Mouse (Mus musculus): ENCODE measurements around the gene Batf. TPM values are rescaled to one million over a fixed set of nuclear protein-coding genes. Genes with fewer than 3 reads are reported as not detected.
"Not testable (repeated sequence)": the region's sequence is repeated elsewhere in the genome, so short reads cannot be mapped to it uniquely, and the experiment has no call there.

Gene Batf
- total RNA-seq (2015; ENCODE audit: low replicate concordance) (10.8 TPM in 1 of 2 replicates, not detected in the other), total RNA-seq (2017; ENCODE audit: low replicate concordance) (0.61 and 6.3 TPM in 2 replicates)

DNA sequence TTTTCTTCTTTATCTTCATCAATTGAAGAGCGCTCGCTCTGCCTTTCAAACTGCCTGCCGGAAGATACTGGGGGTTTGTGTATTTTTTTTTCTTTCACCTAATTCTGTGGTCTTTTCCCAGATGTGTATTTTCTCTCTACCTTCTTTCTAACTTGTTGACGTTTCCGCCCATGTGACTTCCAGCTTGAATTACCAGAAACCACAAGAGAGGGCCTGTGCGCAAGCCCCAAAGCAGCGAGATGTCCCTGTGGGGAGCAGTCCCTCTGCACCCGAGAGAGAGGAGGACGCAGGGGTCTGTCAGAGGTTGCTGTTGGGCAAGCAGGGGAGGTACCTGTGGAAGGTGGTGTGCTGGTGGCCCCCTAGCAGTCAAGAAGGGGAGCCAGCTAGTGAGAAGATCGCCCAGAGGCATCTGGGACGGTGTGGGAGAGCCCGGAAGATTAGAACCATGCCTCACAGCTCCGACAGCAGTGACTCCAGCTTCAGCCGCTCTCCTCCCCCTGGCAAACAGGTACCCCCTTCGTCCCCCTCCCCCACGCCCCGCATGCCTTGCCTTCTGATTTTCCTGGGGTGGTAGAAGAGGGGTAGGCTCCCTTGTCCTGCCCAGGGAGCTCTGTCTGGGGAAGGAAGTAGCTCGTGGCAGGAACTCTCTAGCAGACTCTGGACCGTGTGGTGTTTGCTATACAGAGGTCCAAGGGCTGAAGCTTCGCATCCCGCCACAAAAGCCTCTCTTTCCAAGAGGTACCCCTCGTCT lies at the start of gene Batf:
Gene Batf (plus strand): TSS at position 204 of the 751 bp plus-strand sequence.
- ATAC-seq (replicated peaks; ENCODE audit: low FRiP score, poor library complexity, severe bottlenecking): no peak

DNA sequence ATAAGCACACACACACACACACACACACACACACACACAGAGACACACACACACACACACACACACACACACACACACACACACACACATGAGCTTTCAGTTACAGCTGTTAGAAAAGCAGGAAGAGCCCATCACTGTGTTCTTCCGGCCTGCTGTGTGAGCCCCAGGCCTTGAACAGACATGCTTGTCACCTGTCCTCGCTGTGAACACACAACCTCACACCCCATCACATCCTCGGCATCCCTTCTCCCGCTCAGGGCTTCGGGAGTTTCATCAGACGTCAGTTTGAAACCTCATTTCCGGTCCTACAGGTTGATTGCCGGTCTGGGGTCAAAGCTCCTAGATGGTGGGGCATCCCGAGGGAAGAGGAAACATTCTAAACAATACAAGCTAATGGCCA lies 48.5 kb upstream of the Batf start:
- ATAC-seq (replicated peaks; ENCODE audit: low FRiP score, poor library complexity, severe bottlenecking): no peak

DNA sequence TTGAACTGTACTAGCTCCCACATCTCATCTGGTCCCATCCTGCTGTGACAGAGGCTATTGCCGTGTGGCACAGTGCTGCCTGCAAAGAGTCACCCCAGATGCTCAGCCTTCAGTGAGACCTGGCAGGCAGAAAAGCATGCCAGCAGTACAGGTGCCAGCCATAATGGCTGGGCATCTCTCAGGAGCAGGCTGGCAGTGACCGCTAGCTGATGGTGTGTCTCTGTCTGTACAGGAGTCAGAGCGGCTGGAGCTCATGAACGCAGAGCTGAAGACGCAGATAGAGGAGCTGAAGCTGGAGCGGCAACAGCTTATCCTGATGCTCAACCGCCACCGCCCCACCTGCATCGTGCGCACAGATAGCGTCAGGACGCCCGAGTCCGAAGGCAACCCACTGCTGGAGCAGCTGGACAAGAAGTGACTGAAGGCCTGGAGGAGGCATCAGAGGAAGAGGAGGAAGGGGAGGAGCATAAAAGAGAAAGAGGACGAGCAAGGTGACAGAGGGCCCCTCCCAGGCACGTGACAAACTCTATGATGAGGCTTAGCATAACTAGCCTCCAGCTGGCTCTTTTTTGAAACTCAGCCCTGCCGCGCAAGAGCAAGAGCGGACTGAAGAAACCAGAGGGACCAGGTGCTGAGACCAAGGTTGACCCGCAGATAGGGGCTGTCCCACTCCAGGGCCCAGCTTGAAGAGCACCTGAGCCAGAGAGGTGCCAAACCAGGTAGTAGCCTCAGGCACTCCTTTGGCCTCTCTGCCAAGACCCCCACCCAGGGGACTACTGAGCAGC lies 47.7 kb upstream of the Batf start:
- no peak for ATAC-seq (replicated peaks; ENCODE audit: low FRiP score, poor library complexity, severe bottlenecking)

DNA sequence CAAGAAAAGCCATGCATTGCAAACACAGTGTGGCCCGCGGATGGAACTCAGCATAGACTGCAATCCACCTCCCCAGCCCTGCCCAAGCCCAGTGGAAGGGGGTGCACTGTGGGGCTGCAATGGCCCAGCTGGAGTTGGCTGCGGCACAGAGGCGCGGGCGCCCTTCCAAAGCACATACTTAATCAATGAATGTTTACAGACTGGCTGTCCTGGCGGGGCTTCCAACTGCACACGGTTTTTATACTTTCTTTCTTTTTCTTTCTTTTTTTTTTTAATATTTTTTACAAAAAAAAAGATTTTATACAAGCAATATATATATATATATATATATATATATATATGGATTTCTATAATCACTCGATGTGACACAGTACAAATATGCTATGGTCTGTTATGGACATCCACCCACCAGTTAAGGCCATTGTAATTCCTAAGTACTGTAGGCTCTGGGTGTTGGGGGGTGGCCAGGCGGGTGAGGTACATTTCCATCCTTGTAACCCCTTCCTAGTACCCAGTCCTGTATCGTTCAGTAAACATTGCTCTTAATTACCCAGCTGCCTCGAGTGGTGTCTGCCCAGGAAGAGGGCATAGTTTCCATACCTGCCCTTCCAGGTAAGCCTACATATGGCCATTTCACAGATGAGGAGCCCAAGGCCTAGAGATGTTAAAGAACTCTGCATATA lies 47.0 kb upstream of the Batf start:
- ATAC-seq (replicated peaks; ENCODE audit: low FRiP score, poor library complexity, severe bottlenecking): no peak

DNA sequence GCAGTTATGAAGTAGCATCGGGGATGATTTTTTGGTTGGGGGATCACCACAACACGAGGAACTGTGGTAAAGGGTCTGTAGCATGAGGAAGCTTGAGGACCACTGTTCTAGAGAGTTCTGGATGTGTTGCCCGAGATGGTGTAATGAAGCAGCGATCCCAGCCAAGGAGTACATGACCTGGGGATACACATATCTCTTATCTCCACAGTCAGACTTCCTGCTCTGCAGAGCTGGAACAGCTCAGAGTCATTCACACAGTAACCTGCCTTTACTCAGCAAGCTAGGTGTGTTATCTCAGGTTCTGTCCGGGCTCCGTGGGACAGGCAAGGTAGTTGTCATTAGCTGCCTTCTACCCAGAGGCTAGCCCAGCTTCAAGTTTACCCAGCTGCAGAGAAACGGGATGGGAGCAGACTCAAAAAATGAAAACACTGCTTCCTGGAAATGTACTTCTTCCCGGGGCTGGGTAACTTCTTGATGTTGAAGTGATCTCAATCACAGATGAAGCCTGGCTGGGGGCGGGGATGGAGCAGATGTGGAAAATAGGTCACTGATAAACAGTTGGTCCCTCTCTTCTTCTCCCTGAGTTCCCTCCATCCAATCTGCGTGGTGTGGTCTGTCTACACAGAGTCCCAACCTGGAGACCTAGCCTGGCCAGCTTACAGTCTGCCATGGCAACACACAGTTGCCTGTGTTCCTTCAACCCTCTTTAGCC lies 45.5 kb upstream of the Batf start:
- no peak for ATAC-seq (replicated peaks; ENCODE audit: low FRiP score, poor library complexity, severe bottlenecking)

DNA sequence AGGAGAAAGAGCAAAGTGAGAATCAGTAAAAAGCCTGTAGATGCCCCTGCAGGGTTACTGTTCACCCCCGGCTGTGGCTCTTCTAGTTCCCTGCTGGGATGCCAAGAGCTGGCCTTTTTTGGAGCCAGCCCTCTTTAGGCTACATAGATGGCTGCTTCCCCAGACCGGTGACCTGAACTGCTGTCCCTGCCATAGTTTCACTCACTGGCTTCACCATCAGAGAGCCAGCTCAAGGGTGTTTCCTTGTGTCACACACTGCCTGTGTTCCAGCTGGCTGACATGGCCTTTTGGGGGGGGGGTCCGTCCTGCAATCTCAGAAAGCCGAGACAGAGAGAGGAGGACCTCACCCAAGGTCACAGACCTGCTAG lies 44.9 kb upstream of the Batf start:
- ATAC-seq (replicated peaks; ENCODE audit: low FRiP score, poor library complexity, severe bottlenecking): no peak

DNA sequence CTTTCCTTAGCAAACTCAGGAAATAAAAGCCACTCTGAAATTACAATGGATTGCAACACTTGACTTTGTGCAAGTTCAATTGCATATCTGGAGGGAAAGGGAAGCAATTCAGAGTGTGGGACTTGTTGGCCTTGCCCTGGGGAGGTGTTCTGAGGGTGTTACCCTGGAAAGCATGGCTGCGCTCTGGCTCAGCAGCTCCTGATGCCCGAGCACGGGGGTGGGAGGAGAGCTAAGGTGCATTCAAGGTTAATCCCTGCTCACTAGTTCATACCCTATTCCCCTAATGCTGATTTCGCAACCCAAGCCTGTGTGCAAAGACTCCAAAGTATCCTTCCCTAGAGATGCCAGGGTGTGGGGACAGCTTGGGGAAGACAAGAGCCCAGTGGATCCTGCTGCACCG lies 42.7 kb upstream of the Batf start:
- no peak for ATAC-seq (replicated peaks; ENCODE audit: low FRiP score, poor library complexity, severe bottlenecking)

DNA sequence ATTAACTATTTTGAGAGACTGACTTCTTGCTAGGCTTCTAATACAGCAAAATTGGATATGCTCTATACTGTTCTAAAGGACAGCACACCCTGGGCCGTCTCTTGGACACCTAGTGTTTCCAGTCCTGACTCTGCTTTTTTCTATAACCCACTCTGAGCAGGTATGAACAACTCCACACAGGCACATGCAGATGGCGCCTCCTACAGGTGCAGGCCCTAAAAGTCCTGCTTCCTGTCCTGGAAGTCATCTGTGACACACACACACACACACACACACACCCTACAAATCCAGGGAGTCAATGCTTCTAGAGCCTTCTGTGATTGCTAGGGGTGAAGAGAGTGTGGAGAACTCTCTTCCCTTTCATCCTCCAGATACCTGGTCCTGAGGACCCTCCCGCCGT lies 40.8 kb upstream of the Batf start:
- no peak for ATAC-seq (replicated peaks; ENCODE audit: low FRiP score, poor library complexity, severe bottlenecking)

DNA sequence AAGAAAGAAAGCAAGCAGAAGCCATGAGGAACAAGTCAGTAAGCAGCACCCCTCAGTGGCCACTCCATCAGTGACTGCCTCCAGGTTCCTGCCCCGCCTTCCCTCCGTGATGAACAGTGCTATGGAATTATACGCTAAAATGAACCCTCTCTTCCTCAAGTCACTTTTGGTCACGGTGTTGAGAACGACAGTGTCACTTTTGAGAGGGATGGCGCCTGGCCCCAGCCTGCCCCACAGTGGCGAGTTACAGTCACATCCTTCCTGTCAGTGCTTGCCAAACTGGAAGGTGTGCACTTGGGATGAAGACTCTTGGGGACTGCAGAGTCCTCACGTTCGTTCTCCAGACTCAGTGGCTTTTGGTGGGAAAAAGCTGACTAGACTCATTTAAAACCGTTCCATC lies 39.1 kb upstream of the Batf start:
- ATAC-seq (replicated peaks; ENCODE audit: low FRiP score, poor library complexity, severe bottlenecking): no peak

DNA sequence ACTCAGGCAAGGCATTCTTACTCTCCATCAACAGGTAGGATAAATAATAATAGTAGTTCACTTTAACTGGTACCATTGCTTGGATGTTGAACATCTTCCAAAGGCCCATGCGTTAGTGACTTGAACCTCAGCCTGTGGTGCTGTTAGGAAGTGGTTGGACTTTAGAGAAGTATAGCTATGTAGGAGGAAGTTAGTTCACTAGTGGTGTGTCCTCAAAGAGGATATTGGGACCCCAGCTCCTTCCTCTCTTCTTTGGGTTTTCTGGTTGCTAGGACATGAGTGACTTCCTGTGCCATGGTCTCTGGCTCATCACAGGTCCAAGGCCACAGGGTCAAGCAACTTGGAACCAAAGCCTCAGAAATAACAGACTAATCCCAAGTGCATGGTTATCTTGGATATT lies 38.5 kb upstream of the Batf start:
- no peak for ATAC-seq (replicated peaks; ENCODE audit: low FRiP score, poor library complexity, severe bottlenecking)

DNA sequence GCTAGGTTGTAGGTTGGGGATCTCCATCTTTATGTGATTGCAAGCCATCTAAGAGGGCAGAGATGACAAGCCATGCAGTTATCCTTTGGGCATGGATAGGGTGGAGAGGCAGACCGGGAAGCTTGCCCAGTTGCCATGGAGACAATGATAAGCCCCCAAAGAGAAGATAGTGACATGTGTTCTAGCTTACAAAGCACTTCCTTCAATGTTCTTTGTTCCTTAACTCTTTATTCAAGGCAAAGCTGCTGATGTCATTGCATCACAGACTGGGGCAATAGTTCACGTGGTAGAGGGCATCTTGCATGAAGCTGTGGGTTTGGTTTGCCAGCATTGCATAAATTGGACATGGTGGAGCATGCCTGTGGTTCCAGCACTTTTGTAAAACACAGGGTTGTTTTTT lies 27.1 kb upstream of the Batf start:
- ATAC-seq (replicated peaks; ENCODE audit: low FRiP score, poor library complexity, severe bottlenecking): no peak

DNA sequence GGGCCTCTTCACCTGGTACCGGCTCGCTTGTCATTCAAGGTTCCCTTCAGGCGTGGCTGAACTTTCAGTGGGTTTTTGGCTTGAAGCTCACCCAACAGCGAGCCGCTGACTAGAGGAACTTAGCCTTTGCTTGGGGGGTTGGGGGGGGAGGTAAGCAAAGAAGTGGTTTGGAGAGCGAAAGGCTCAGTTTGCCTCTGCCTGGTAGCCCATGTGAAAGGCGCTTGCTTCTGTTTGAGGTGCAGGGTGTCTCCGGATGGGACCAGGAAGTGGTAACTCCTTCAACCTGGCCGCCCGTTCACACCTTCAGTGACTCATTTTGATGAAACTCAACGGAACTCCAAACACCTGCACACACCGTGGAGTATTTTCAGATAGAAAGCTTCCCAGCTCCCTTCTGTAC lies 25.6 kb upstream of the Batf start:
- no peak for ATAC-seq (replicated peaks; ENCODE audit: low FRiP score, poor library complexity, severe bottlenecking)

DNA sequence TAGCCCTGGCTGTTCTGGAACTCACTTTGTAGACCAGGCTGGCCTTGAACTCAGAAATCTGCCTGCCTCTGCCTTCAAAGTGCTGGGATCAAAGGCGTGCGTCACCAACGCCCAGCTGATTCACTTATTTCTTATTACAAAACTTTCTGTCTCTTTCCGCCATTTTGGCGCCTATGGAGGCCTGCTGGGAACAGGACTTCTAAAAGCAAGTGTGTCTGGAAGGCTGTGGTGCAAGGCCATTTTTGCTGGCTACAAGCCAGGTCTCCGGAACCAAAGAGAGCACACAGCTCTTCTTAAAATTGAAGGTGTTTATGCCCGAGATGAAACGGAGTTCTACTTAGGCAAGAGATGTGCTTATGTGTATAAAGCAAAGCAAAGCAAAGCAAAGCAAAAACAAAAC lies 24.2 kb upstream of the Batf start:
- ATAC-seq (replicated peaks; ENCODE audit: low FRiP score, poor library complexity, severe bottlenecking): not testable (repeated sequence)

DNA sequence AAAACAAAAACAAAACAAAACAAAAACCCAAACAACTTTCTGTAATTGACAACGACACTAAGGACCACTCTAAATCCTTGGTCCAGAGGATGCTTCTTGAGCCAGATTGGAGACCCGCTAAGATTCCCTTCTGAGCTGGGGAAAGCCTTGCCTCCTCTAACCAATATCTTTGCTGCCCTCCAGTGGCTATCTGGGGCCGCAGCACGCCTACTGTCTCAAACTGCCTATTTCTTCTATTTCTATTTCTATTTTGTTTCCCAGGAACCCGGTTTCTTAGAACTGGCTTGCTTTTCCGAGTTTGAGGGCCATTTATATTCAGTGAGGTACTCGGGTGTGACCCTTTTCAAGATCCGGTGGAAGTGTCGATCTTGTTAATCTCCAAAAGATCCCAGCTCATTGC lies 23.6 kb upstream of the Batf start:
- no peak for ATAC-seq (replicated peaks; ENCODE audit: low FRiP score, poor library complexity, severe bottlenecking)

DNA sequence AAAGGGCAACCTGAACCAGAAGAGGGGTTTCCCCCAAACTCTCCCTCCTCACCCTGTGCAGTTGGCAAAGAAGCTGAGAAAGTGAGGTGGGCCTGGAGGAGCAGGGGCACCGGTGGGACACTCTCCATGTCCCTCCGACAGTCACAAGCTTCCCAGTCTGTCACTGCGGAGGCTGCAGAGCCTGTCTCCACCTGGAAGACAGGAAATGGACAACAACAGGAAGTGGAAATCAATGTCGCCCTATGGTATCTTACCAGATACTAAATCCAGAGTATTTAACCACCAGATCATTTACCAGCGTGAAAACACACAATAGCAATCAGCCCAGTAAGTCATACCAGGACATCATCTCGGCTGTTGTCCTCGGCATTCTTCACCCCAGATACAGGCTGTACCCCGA lies 20.4 kb upstream of the Batf start:
- ATAC-seq (replicated peaks; ENCODE audit: low FRiP score, poor library complexity, severe bottlenecking): no peak

DNA sequence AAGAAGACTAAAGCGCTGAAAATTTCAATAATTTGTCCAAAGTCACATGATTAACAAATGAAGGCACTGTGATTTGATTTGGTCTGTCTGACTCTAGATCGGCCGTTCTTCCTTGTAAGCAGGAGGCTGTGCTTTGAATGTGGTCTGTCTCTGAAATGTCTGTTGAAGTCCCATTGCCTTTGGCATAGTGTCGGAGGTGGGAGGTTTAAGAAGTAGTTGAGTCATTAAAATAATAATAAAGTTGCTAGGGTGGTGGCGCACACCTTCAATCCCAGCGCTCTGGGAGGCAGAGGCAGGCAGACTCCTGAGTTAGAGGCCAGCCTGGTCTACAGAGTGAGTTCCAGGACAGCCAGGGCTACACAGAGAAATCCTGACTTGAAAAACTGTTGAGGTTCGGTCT lies 19.4 kb upstream of the Batf start:
- no peak for ATAC-seq (replicated peaks; ENCODE audit: low FRiP score, poor library complexity, severe bottlenecking)

DNA sequence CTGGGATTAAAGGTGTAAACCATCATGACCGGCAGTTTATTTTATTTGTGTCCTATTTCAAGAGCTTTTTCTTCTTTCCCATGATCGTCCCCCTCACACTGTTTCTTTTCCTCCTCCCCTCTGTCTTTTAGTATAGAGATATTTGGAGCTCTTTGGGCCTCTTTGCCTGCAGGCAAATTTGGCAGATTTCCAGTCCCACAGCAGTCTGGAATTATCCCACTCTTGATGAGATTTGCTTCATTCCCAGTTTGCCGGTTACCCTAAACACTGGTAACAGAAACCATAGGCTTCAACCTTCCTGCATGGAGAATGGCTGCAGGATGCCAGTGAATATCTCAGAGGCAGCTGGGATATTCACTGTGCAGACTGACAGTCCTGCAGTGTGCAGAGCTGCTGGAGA lies 17.8 kb upstream of the Batf start:
- ATAC-seq (replicated peaks; ENCODE audit: low FRiP score, poor library complexity, severe bottlenecking): no peak

DNA sequence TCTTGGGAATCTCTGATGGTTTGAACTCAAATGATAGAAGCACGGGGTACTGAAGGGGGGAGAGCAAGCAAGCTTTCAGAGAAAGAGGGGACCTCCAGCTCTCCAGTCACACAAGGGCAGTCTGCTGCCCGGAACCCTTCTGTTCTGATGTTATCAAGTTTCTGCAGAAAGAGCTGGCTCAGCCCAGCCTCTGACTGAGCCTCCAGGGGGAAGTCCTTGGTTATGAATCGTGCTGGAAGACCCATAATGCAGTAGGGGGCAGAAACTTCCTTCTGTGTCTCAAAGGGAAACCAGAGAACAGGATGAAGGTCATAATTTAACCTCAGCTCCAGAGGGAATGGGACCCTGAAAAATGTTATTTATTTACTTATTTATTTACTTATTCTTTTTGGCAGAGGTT lies 16.4 kb upstream of the Batf start:
- ATAC-seq (replicated peaks; ENCODE audit: low FRiP score, poor library complexity, severe bottlenecking): no peak

DNA sequence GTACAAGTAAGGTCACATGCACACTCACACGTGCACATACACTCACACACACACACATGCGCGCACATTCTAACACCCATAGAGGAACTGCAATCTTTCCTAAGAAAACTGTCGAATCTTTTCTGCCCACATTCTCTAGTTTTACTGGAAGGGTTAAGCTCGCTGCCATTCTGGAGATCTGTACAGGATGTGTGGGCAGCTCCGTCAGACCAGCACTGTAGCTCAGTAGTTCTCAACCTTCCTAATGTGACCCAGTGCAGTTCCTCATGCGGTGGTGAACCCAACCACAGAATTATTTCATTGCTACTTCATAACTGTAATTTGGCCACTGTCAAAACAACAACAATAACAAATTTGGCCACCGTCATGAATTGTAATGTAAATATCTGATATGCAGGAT lies 12.6 kb upstream of the Batf start:
- no peak for ATAC-seq (replicated peaks; ENCODE audit: low FRiP score, poor library complexity, severe bottlenecking)

DNA sequence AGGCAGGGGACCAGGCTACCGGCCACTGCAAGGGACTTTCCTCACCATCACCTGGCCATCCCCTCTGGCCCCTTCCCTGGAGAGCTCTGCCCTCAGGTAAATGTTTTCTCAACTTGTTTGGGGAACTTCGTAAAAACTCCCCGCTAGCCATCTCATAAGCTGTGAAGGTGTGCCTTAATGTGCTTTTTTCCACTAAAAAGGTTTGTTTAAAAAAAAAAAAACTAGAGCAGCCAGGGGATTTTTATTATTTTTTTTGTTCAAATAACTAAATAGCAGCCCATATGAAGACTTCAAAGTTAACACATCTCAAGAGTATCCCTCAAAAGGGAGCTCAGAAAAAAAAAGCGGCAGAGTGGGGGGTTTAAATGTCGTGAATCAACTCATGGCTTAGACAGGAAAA lies 7.4 kb upstream of the Batf start:
- no peak for ATAC-seq (replicated peaks; ENCODE audit: low FRiP score, poor library complexity, severe bottlenecking)

Measured in erythroid progenitor cell, adult 5-6 weeks (primary cell).